ENCODE assay signal across 25 mouse cellular contexts in the genomic region with DNA sequence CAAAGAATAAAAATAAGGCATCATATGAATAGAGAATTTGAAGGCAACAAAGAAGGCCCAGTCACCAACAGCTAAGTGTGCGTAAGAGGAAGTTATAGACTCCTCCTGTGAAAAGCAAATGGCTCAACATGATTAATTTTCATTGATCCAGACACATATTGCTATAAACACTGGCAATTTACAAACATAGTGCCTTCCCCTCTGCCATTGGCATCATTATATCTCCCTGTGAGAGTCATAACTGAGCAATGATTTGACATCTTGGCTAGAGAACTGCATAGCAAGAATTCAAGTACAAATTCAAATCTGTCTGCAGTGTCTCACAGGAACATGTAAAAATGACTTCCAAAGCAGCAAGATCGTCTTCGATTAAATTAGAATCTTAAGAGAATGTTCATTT.
DNase-seq lines count a peak whose midpoint lies in the region; ATAC-seq lines count a peak whose summit lies in the region.
"Had no signal": no experiment of that assay in that cellular context is flagged by ENCODE, and none has a peak within 500 bp of the region (broad histone marks: within the 10 kb centered on the region; RNA-seq: fewer than 3 reads in every experiment).

No protein-coding gene starts in this region.

- 83% methylated on average over 3 of the region's 3 CpGs for WGBS in forebrain, embryonic 14.5 days
- 91% methylated on average over 3 of the region's 3 CpGs for WGBS in forebrain, embryonic 10.5 days
- 78% methylated on average over 3 of the region's 3 CpGs for WGBS in hindbrain, embryonic 16.5 days
- 83% methylated on average over 3 of the region's 3 CpGs for WGBS in hindbrain, embryonic 13.5 days
- 66% methylated on average over 3 of the region's 3 CpGs for WGBS in neural tube, embryonic 14.5 days

- H3K4me1 ChIP-seq in forebrain, embryonic 14.5 days (ENCODE audit: control insufficient read depth, insufficient read depth, low read length): no peaks in the 10 kb centered on the region
- H3K4me1 ChIP-seq in forebrain, embryonic 10.5 days: no peaks in the 10 kb centered on the region
- H3K4me1 ChIP-seq in hindbrain, embryonic 16.5 days (ENCODE audit: control insufficient read depth, insufficient read depth, low read depth, low read length): no peaks in the 10 kb centered on the region
- H3K4me1 ChIP-seq in hindbrain, embryonic 13.5 days (replicated peaks): no peaks in the 10 kb centered on the region
- H3K4me1 ChIP-seq in neural tube, embryonic 14.5 days (ENCODE audit: control insufficient read depth, insufficient read depth, low read length): no peaks in the 10 kb centered on the region
- H3K4me1 ChIP-seq: embryonic facial prominence, embryonic 12.5 days; embryonic facial prominence, embryonic 15.5 days; forebrain, embryonic 15.5 days; hindbrain, embryonic 10.5 days had no signal

- H3K9me3 ChIP-seq in forebrain, embryonic 14.5 days (replicated peaks; ENCODE audit: control insufficient read depth, low read length): no peaks in the 10 kb centered on the region
- no peaks in the 10 kb centered on the region for H3K9me3 ChIP-seq in forebrain, embryonic 10.5 days
- H3K9me3 ChIP-seq in hindbrain, embryonic 16.5 days (ENCODE audit: control insufficient read depth, low read length): no peaks in the 10 kb centered on the region
- no peaks in the 10 kb centered on the region for H3K9me3 ChIP-seq in hindbrain, embryonic 13.5 days
- H3K9me3 ChIP-seq in neural tube, embryonic 14.5 days (ENCODE audit: control insufficient read depth, low read length): no peaks in the 10 kb centered on the region
- H3K9me3 ChIP-seq: embryonic facial prominence, embryonic 12.5 days; embryonic facial prominence, embryonic 15.5 days; forebrain, embryonic 15.5 days; heart, embryonic 12.5 days; heart, embryonic 15.5 days; hindbrain, embryonic 10.5 days had no signal

- intact Hi-C loops in left cerebral cortex, postnatal 25 days (cut with DNase I): no loop called here

- no peaks in the 10 kb centered on the region for H3K27me3 ChIP-seq in forebrain, embryonic 14.5 days (replicated peaks; ENCODE audit: control insufficient read depth, insufficient read depth, low read length)
- H3K27me3 ChIP-seq in forebrain, embryonic 10.5 days (ENCODE audit: poor library complexity, severe bottlenecking): no peaks in the 10 kb centered on the region
- H3K27me3 ChIP-seq in hindbrain, embryonic 16.5 days (replicated peaks; ENCODE audit: control insufficient read depth, insufficient read depth, low read length): no peaks in the 10 kb centered on the region
- H3K27me3 ChIP-seq in hindbrain, embryonic 13.5 days: no peaks in the 10 kb centered on the region
- H3K27me3 ChIP-seq in neural tube, embryonic 14.5 days (ENCODE audit: control insufficient read depth, insufficient read depth, low read length): no peaks in the 10 kb centered on the region
- H3K27me3 ChIP-seq: embryonic facial prominence, embryonic 12.5 days; embryonic facial prominence, embryonic 15.5 days; forebrain, embryonic 15.5 days; heart, embryonic 12.5 days; heart, embryonic 15.5 days had no signal

- peak; percentile 30 for DNase-seq in forebrain, embryonic 14.5 days (ENCODE audit: low spot score)
- DNase-seq in forebrain, embryonic 10.5 days (ENCODE audit: extremely low spot score, low spot score): no peak
- DNase-seq in left cerebral cortex, postnatal 25 days (ENCODE audit: low spot score in 2 of 2): no peak
- DNase-seq: adrenal gland, adult 8-10 months; adrenal gland, postnatal 25 days; cerebellum, adult 11 months; cerebellum, adult 2 months; cerebellum, adult 9-11 months; cerebellum, postnatal 25 days; gastrocnemius, postnatal 25 days; heart, adult 18-20 months; heart, postnatal 10 days; heart, postnatal 36 days had no signal

- H3K27ac ChIP-seq in forebrain, embryonic 14.5 days (ENCODE audit: low read depth, low read length): no peak overlapping the region
- H3K27ac ChIP-seq in forebrain, embryonic 10.5 days: no peak overlapping the region
- no peak overlapping the region for H3K27ac ChIP-seq in hindbrain, embryonic 16.5 days (ENCODE audit: low read depth, low read length)
- no peak overlapping the region for H3K27ac ChIP-seq in hindbrain, embryonic 13.5 days
- H3K27ac ChIP-seq in neural tube, embryonic 14.5 days (ENCODE audit: low read depth, low read length): no peak overlapping the region
- H3K27ac ChIP-seq: embryonic facial prominence, embryonic 12.5 days; embryonic facial prominence, embryonic 15.5 days; forebrain, embryonic 15.5 days; heart, embryonic 15.5 days; hindbrain, embryonic 10.5 days; hindbrain, embryonic 14.5 days had no signal

- H3K9ac ChIP-seq in forebrain, embryonic 14.5 days (ENCODE audit: low read length): no peak overlapping the region
- no peak overlapping the region for H3K9ac ChIP-seq in hindbrain, embryonic 16.5 days (ENCODE audit: low read depth, low read length)
- no peak overlapping the region for H3K9ac ChIP-seq in hindbrain, embryonic 13.5 days
- H3K9ac ChIP-seq in neural tube, embryonic 14.5 days (replicated peaks; ENCODE audit: low read depth, low read length): no peak overlapping the region
- H3K9ac ChIP-seq: embryonic facial prominence, embryonic 12.5 days; embryonic facial prominence, embryonic 15.5 days; forebrain, embryonic 15.5 days; heart, embryonic 12.5 days; heart, embryonic 15.5 days; hindbrain, embryonic 14.5 days had no signal

- ATAC-seq in forebrain, embryonic 14.5 days: no peak
- peak; percentile 42; the same call in 1 of the 2 replicates for ATAC-seq in hindbrain, embryonic 16.5 days
- no peak for ATAC-seq in hindbrain, embryonic 13.5 days (ENCODE audit: low FRiP score)
- ATAC-seq in neural tube, embryonic 14.5 days (ENCODE audit: low read depth): peak; percentile 85
- ATAC-seq: activated CD4-positive, CD25-positive, alpha-beta regulatory T cell, adult 4 months; forebrain, embryonic 15.5 days; intestine, postnatal 0 days had no signal

- no peak overlapping the region for H3K4me2 ChIP-seq in forebrain, embryonic 14.5 days (ENCODE audit: low read length)
- no peak overlapping the region for H3K4me2 ChIP-seq in hindbrain, embryonic 16.5 days (ENCODE audit: low read length)
- no peak overlapping the region for H3K4me2 ChIP-seq in hindbrain, embryonic 13.5 days
- H3K4me2 ChIP-seq in neural tube, embryonic 14.5 days (ENCODE audit: low read depth, low read length): no peak overlapping the region
- H3K4me2 ChIP-seq: embryonic facial prominence, embryonic 12.5 days; embryonic facial prominence, embryonic 15.5 days; forebrain, embryonic 15.5 days; heart, embryonic 12.5 days; heart, embryonic 15.5 days; hindbrain, embryonic 14.5 days had no signal

- no peaks in the 10 kb centered on the region for H3K36me3 ChIP-seq in forebrain, embryonic 14.5 days (ENCODE audit: control insufficient read depth, insufficient read depth, low read length)
- H3K36me3 ChIP-seq in forebrain, embryonic 10.5 days (replicated peaks): no peaks in the 10 kb centered on the region
- H3K36me3 ChIP-seq in hindbrain, embryonic 16.5 days (ENCODE audit: control insufficient read depth, insufficient read depth, low read length): no peaks in the 10 kb centered on the region
- H3K36me3 ChIP-seq in hindbrain, embryonic 13.5 days: no peaks in the 10 kb centered on the region
- H3K36me3 ChIP-seq in neural tube, embryonic 14.5 days (ENCODE audit: control insufficient read depth, insufficient read depth, low read length): no peaks in the 10 kb centered on the region
- H3K36me3 ChIP-seq: embryonic facial prominence, embryonic 12.5 days; embryonic facial prominence, embryonic 15.5 days; forebrain, embryonic 15.5 days; heart, embryonic 12.5 days; heart, embryonic 15.5 days; hindbrain, embryonic 10.5 days had no signal

- H3K4me3 ChIP-seq in forebrain, embryonic 14.5 days (ENCODE audit: low read depth, low read length): no peak overlapping the region
- no peak overlapping the region for H3K4me3 ChIP-seq in forebrain, embryonic 10.5 days
- no peak overlapping the region for H3K4me3 ChIP-seq in hindbrain, embryonic 16.5 days (ENCODE audit: low read length)
- H3K4me3 ChIP-seq in hindbrain, embryonic 13.5 days: no peak overlapping the region
- no peak overlapping the region for H3K4me3 ChIP-seq in neural tube, embryonic 14.5 days (ENCODE audit: low read depth, low read length)
- H3K4me3 ChIP-seq: embryonic facial prominence, embryonic 12.5 days; embryonic facial prominence, embryonic 15.5 days; forebrain, embryonic 15.5 days; heart, embryonic 12.5 days; heart, embryonic 15.5 days; hindbrain, embryonic 10.5 days had no signal

Comparison
In these comparisons a context has a peak if more than half of its experiments do, and no peak if none do; other contexts are left out.
1. ATAC-seq: peak in hindbrain, embryonic 16.5 days (single experiment) and neural tube, embryonic 14.5 days (single experiment); none in forebrain, embryonic 14.5 days (single experiment) and hindbrain, embryonic 13.5 days (single experiment).